Mouse (Mus musculus) lung, postnatal 10 days (tissue): Measurements from ENCODE around the gene Gtf2ird2.
A peak's percentile ranks its signal among the peaks of the same experiment; 100 is the strongest.

ENCODE experiments used
- DNase-seq: peaks from one replicate; pipeline ENCODE4 v3.0.0; 2021

The Gtf2ird2 gene

DNA sequence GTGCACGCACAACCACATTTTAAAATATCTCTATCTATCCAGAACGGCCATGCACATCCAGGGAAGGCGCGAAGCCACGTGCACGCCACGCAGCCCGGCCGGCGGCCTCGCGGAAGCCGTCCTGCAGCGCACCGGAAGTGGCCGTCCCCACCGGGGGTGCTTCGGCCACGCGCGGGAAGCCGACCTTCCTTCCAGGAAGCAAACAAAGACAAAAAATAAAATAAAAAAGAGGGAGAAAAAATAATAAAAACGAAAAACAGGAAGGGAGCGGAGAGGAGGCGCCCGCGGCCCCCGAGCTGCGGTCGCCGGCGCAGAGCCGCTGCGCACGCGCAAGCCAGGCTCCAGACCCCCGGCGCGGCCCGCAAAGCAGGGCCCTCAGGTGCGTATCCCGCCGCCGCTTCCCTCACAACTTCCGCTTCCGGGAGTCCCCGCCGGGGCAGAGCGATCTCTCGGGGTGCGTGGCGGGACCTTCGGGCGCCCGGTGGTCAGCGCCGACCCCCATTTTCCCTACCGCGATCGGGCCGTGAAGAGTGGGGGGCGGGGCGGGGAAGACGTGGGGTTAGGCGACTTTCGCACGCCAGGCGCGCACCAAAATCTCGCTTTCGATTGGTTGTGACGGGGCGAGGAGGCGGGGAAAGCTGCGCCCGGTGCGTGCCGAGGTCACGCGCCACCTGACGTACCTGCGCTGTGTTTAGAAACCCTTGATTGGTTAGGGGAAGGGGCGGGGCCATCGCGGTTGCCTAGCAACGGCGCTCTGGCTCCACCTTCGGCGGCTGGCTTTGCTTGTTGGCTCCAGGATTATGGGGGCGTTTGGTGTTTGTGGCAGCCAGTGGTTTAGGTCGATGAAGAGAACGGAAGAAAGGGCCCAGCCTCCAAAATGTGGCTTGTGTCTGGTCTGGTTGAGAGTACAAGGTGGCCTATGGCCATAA, at the start of gene Gtf2ird2:
TSS of gene Gtf2ird2 (plus strand) at position 140 of the 929 bp plus-strand sequence.
- DNase-seq = peak; percentile 99

DNA sequence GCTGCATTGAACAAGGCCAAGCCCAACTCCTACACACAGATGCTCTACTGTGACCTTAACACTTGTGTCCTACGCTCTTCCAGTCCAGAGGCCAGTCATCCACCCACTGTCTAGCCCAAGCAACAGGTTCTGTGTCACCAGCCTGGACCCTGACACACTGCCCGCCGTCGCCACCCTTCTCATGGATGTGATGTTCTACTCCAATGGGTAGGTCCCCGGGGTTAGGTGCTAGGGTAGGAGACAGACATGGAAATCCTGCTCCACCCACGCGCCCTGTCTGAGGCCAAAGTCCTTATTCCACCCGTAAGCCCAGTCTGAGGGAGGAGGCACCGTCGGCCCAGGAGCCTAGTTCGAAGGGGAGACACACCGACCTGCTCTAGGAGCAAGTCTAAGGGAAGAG, 47.8 kb upstream of the Gtf2ird2 start:
- no peak for DNase-seq

DNA sequence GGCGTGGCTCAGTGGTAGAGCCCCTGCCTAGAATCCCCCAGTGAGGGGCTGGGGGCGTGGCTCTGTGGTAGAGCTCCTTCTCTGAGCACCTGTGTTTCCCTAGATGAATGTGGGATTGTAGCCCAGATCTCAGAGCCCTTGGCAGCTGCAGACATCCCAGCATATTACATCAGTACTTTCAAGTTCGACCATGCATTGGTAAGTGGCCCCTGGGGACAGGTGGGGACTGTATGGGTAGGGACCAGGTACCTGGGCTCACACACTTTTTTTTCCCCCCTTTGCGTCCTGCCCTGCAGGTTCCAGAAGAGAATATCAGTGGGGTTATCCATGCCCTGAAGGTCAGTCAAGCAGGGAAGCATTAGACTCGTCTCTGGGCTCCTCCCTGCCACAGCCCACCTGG, 45.9 kb upstream of the Gtf2ird2 start:
- DNase-seq = no peak

DNA sequence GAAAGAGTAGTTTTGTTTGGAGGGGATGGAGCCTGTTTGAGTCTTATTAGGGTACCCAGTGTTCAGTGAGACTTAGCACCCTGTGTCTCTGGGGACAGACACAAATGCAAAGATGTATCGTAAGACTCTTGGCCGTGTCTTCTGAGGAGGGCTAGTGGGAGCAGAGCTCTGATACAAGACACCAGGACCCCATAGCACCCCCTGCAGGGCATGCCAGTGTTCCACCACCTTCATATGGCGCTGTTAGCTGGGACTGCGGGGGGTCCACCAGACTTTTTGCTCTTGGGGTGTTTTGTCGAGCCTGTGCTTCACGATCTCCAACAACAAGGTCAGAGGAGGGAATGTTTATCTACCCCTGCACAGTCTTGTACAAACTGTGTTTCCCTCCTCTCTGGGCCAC, 44.4 kb upstream of the Gtf2ird2 start:
- no peak for DNase-seq

DNA sequence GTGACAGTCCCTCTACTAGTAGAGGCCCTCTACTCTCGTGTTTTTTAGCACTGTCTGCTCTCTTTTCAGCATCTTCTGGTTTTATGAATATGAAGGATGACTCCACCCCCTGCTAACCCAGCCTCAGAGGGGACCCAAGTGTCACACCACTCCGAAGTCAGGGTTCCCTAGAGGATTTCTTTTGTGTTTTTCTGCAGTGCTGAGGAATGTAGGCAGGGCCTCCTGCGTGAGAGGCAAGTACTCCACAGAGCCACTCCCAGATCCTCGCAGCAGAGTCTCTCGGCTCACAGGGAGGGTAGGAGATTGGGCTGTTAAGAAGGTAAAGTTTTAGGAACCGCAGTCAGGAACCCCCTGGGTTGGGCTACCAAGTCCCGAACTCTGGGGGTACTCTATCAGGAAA, 42.6 kb upstream of the Gtf2ird2 start:
- DNase-seq = no peak

DNA sequence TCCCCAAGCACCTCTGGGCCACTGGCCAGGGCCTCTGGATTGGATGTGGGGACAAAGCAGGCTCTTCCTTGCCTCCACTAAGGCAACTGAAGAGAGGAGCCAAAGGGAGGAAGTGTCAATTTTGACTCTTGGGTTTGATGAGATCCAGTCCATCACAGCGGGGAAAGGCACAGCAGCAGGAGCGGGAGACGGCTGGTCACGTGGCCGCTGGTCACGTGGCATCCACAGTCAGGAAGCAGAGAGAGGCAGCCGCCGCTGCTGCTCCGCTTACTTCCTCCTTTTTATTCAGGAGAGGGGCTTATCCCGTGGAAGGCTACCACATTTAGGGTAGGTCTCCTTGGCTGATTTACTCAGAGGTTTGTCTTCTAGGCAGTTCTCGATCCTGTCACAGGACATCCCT, 41.4 kb upstream of the Gtf2ird2 start:
- DNase-seq = no peak

DNA sequence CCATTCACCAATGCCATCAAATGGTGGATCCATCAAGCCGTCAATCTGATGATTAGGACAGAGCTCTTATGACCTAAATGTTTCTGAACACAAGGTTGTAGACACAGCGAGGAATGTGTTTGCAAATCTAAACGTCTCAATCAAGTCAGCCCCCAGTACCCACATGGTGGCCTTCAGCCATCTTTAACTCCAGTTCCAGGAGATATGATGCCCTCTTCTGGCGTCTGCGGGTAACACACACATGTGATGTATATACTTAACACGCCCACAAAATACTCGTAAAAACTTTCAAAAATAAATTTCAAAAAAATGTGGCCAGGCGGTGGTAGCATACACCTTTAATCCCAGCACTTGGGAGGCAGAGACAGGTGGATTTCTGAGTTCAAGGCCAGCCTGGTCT, 38.8 kb upstream of the Gtf2ird2 start:
- no peak for DNase-seq

DNA sequence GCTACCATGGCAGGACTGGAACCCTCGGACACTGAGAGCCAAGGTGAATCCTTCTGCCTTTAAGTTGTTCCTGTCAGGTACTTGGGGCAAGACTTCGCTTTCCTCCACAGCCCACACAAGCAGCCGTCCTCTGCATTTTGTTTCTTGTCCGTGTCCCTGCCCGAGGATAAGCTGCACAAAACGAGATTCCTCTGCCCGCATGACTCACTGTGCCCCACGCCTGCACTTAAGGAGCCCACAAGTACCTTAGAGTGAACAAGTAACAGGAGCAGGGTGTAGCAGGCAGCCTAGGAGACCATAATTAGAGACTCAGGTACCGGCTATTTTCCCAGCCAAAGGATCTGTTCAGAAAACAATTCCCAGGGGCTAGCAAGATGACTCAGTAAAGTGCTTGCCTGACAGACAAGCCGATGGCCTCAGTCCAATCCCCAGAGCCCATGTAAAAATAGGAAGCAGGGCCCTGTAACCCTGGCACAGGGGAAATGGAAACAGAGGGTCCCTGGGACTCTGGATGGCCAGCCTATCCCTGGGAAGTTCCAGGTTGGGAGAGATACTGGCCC, 36.5 kb upstream of the Gtf2ird2 start:
- peak; percentile 46 for DNase-seq

DNA sequence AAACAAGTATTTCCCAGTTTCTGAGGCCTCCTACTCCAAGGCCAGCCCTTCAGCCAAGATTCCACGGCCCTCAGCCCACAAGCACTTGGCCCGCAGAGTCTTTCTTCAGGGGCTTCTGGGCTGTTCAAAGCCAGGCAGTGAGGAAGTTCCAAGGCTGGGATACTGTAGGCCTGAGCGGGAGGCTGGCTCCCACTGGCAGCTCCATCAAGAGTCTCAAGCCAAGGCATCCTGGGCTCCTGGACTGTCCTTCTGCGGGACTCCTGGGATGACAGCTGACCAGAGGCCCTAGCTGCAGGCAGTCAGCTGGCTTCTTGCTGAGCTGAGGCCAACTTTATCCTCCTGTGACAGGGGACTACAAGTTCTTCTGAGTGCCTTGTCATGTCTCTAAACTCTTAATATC, 35.7 kb upstream of the Gtf2ird2 start:
- no peak for DNase-seq

DNA sequence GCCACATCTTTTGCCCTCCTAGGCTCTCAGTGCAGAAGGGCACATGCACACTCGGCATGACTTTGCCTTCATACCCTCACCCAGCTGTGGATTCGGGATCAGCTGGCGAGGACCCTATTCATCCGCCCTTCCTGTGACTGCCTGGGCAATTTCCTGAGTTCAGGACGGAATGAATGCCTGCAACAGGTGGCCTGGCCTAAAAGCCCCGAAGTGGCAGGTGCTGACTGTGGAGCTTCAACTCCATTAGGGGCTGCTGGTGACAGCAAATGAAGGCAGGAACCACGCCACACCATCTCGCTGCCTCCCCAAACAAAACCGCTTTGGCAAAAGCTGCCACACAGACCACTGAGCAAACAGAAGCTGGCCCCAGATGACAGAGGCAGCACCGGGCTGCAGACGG, 31.9 kb upstream of the Gtf2ird2 start:
- DNase-seq = no peak

DNA sequence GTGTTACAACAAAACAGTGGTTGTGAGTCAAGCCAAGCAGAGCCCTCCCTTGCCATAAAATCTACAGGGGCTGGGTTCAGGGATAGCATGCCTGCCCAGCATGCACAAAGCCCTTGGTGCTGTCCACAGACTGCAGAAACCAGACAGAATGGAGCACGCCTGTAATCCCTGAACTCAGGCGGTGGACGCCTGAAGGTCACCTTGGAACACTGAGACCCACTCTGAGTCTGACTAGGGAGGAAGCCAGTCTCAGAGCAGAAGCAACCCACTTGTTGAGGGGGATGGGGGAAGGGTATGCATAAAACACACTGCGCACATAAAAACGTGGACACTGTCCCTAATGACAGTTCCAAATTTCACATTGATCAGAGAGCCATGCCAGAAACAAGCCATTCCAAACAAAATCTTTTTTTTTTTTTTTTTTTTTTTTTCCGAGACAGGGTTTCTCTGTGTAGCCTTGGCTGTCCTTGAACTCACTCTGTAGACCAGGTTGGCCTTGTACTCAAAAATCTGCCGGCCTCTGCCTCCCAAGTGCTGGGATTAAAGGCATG, 27.8 kb upstream of the Gtf2ird2 start:
- peak; percentile 21 for DNase-seq

DNA sequence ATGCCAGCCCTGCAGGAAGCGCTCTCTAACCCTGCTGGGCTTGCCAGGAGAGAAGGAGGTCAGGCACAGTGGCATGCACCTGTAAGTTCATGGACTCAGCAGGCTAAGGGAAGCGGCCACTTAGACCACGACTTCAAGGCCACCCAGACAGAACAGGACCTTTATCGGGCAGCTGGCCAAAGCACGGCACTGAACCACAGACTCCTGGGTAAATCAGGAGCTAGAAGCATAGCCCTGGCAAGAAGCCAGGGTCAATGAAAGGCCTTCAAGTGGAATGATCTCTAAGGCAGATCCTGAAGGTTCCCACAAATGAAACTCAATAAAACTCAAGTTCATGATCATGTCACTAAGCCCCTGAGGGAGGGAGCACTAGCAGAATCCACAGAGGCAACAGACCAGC, 19.1 kb upstream of the Gtf2ird2 start:
- DNase-seq = no peak

DNA sequence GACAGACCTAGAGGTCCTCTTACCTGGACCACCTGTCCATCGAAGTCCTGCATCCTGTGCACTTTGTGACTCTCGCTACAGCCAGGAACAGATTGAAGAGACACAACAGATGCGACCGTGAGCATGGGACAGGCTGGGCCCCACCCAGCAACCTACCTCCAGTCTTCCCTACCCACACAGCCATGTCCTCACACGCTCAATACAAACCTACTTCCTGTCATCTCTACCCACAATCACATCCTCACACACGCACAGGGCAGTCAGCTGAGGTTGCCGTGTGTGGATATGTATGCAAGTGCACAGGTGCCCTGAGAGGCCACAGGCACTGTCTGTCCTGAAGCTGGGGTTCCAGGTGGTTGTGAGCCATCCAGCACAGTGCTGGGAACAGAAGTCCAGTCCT, 17.2 kb upstream of the Gtf2ird2 start:
- no peak for DNase-seq

DNA sequence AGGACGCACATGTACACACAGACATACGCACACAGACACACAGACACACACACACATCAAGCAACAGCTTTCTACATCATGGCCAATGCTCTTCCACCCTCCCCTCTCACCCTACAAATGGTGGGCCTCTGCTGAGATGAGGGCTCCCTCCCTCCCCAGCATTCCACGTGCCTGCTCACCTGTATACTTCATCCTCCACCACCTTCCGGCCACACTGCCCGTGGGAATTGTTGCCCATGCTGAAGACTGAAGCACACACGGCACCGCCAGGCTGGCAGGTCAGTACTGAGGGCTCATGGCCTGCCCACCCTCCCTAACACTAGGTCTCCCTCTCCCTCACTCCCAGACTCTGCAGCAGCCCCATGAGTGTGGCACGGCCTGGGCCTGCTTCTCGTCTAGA, 15.8 kb upstream of the Gtf2ird2 start:
- DNase-seq = no peak

DNA sequence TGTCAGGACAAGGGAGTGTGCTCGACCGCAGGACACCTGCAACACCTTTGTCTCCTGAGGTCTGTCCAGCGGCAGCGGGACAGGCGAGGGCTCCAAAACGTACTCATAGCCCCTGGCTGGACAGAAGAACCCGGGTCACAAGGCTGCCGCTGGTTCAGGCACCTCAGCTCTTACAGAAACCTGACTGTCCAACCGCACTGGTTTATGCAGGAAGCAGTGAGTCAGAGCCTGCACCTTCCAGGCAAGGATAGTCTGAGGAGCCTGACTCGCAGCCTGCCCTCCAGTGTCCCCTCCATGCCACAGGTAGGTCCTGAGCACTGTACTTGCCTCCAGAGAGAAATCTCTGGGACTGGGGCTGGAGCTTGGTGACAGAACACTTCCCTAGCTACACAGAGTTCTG, 14.6 kb upstream of the Gtf2ird2 start:
- DNase-seq = no peak

DNA sequence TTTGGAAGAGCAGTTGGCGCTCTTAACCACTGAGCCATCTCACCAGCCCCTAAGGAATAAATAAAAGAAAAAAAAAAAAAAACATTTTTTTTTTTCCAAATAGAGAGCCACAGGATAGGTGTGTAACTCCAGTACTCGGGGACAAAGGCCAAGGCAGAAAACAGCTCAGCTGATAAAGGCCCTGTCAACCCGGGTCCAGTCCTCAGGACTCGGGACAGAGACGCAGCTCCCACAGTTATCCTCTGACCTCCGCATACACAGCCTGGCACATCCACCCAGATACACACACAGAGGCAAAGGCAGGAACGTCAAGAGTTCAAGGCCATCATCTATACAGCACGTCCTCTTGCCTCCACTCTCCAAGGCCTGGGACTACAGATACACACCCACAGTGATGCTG, 13.7 kb upstream of the Gtf2ird2 start:
- no peak for DNase-seq

DNA sequence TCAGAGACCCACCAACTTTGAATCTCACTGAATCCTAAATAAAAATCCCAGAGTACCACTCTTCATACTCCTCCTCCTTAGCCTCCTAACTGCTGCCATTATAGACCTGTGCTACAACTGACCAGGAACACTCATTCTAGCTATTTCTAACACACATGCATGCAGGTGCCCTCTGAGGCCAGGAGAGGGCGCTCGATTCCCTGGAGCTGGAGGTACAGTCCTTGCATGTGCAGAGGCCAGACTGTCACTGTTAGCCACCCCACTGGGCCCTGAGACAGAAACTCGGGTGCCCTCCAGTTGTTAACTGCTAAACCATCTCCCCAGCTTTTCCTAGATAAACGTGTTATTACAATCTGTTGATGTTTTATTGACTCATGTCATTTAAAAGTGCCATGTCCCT, 10.6 kb upstream of the Gtf2ird2 start:
- DNase-seq = peak; percentile 50

DNA sequence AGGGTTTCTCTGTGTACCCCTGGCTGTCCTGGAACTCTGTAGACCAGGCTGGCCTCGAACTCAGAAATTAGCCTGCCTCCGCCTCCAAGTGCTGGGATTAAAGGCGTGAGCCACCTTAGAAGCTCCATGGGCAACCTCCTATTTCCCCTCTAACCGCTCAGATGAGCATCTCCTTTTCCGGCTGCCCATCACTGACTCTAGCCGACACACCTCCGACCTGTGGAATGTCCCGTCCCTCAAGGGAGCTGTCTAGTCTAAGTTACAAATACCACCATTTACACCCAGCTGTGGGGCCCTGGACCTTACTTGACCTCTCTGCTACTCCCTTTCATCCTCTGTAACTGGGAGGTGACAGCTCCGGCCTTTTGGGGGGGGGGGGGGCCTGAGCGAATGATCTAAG, 8.1 kb upstream of the Gtf2ird2 start:
- no peak for DNase-seq

DNA sequence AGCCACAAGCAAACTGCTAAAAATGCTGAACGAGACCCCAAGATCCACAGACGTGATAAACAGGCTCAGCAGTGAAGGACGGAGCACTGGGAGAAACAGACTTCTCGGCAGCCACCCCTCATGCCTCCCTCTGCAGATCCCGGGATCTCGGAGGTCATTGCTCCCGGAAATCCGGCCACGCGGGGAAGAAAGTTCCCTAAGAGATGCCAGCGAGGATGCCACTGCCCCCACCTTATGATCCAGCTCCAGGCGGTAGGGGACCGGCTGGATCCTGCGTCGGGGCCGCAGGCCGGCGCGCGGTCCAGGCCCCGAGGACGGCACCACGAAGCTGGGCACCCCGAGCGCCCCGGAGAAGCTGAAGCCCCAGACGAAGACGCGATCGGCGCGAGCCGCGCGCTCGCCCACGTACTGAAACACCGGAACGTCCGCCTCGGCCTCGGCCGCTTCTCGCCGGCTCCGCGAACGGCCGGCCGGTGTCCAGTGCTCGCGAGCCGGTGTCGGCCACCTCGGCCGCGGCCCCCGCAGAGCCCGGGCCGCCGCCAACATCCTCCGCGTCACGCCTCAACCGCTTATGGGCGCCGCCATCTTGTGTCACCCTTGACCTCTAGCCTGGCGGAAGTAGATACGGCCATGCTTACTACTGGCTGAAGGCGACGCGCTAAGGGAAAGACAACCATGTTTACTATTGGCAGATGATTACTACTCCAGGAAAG, 7.5 kb upstream of the Gtf2ird2 start, which contains the start of gene Rcc1l:
TSS of gene Rcc1l (minus strand) at position 606 of the 713 bp plus-strand sequence.
- DNase-seq = peak; percentile 92

DNA sequence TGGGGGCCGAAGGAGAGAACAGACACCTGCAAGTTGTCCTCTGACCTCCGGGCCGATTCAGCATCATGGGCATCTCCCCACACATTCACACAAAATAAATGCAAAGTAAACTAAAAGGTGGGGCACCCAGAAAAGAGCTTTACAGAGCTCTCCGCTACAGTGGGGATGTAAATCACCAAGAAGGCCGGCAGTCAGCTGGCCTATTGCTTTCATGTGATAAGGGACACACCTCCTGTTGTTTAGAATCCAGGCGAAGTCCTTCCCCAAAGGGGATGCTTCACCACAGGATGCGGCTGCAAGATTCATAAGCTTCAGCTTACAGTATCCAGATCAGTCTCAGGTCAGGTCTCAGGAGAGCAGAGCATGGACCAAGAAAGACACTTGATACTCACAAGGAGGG, 5.3 kb upstream of the Gtf2ird2 start:
- DNase-seq = no peak

DNA sequence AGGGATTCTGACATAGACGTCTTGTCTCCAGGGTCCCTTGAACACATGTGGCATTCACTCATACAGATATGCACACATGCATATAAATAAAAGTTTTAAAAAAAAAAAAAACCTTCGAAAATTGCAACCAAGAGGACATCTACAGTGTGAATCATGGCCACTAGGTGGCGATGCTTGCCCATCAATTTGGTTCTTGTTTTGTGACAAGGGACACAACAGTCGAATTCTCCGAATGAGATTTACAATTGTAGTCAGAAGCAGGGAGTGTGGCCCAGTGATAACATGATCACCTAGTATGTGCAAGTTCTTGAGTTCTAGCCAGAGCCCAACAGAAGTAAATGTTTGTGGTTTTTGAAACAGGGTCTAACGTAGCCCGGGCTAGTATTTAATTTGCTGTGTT, 3.9 kb upstream of the Gtf2ird2 start:
- DNase-seq = peak; percentile 91

DNA sequence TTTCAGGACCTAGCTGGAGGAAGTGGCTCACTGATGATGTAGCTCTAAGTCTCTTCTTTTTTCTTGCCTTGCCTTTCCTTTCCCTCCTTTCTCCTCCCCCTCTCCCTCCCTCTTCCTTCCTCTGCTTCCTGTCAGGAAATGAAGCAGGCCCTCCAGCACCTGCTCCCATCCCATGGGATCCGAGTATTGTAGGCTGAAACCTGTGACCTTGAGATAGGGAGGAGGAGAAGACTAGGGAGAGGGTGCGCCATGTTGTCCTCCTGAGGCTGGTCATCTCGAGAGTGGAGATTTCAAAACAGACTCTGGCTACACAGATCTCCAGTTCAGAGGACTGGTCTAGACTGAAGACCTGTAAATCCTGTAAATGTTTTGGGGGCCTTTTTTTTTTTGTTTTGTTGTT, 1.6 kb upstream of the Gtf2ird2 start:
- no peak for DNase-seq

DNA sequence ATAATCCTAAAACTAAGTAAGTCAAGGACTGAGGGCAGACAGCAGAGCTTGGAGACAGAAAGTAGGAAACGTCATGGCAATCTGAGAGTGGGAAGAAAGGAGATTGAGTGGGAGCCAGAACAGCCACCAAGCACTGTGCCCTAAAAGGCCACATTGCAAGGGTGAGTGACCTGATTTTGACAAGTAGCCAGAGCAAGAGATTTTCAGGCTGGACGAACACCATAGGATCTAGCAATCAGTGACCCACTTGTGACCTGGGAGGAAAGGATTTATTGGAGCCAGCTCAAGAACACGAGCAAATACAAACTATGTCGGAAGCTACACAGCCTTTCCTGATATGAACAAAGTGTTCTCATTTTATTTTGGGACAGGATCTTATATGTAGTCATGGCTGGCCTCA, 1.1 kb upstream of the Gtf2ird2 start:
- peak; percentile 73 for DNase-seq

DNA sequence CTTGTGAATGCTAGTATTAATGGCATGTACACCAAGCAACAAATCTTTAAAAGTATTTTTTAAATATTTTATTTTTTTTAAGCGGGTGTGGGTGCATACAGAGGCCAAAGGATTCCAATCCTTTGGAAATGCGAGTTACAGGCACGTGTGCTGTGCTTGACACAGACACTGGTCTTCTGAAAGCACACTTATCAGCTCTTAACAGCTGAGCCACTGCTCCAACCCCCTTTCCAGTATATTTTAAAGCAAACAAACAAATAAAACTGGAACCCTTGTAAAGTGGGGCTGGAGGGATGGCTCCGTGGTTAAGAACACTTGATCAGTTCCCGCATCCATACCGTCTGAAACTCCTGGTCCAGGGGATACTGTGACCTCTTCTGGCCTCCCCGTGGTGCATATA, 657 bp upstream of the Gtf2ird2 start:
- no peak for DNase-seq
